In genomic region chr7:44281586-44281985, GRCm38 (mm10) we compare ENCODE assay signal across 32 mouse cellular contexts. TPM values are rescaled to one million over a fixed set of nuclear protein-coding genes. Genes with fewer than 3 reads are reported as not detected.
DNase-seq lines count a peak whose midpoint lies in the region; ATAC-seq and TF ChIP-seq lines count a peak whose summit lies in the region.
"Had no signal": no experiment of that assay in that cellular context is flagged by ENCODE, and none has a peak within 500 bp of the region (broad histone marks: within the 10 kb centered on the region; RNA-seq: fewer than 3 reads in every experiment).

No protein-coding gene starts in this region.

- DNase-seq in forebrain, postnatal 0 days = peak; percentile 32
- no peak for DNase-seq in midbrain, embryonic 11.5 days (ENCODE audit: low spot score, missing footprints)
- DNase-seq in brain, embryonic 14.5 days (ENCODE audit: low read depth) = peak; percentile 58
- peak; percentile 33 for DNase-seq in telencephalon, adult 2 months (ENCODE audit: low read depth, low spot score)
- no peak for DNase-seq in gastrocnemius, postnatal 25 days
- DNase-seq: adrenal gland, adult 8-10 months; cerebellum, adult 8-10 months; gastrocnemius, postnatal 14 days; heart, adult 18-20 months; heart, postnatal 10 days; kidney, adult 18-20 months; lung, postnatal 4 days had no signal

- H3K27ac ChIP-seq in forebrain, postnatal 0 days (ENCODE audit: low read depth, low read length) = peak overlapping the region; percentile 29; the same call in 1 of the 2 replicates
- H3K27ac ChIP-seq in forebrain, embryonic 13.5 days = no peak overlapping the region
- H3K27ac ChIP-seq in midbrain, embryonic 13.5 days = no peak overlapping the region
- H3K27ac ChIP-seq in midbrain, embryonic 11.5 days (ENCODE audit: low read depth, low read length) = no peak overlapping the region
- H3K27ac ChIP-seq: hindbrain, embryonic 10.5 days; kidney, postnatal 0 days; stomach, postnatal 0 days had no signal

- no peaks in the 10 kb centered on the region for H3K27me3 ChIP-seq in forebrain, postnatal 0 days (ENCODE audit: insufficient read depth, low read length)
- H3K27me3 ChIP-seq in forebrain, embryonic 13.5 days = no peaks in the 10 kb centered on the region
- no peaks in the 10 kb centered on the region for H3K27me3 ChIP-seq in midbrain, embryonic 13.5 days
- no peaks in the 10 kb centered on the region for H3K27me3 ChIP-seq in midbrain, embryonic 11.5 days (ENCODE audit: control insufficient read depth, insufficient read depth, low read length)
- H3K27me3 ChIP-seq: heart, embryonic 12.5 days had no signal

- H3K4me3 ChIP-seq in forebrain, postnatal 0 days (ENCODE audit: low read depth, low read length) = no peak overlapping the region
- no peak overlapping the region for H3K4me3 ChIP-seq in forebrain, embryonic 13.5 days
- no peak overlapping the region for H3K4me3 ChIP-seq in midbrain, embryonic 13.5 days (replicated peaks)
- H3K4me3 ChIP-seq in midbrain, embryonic 11.5 days (ENCODE audit: low read depth, low read length) = no peak overlapping the region
- H3K4me3 ChIP-seq: heart, embryonic 12.5 days; hindbrain, embryonic 10.5 days; myocyte had no signal

- no peaks in the 10 kb centered on the region for H3K4me1 ChIP-seq in forebrain, postnatal 0 days (ENCODE audit: insufficient read depth)
- peaks cover 7% of the 10 kb centered on the region; the same call in 1 of the 2 replicates for H3K4me1 ChIP-seq in forebrain, embryonic 13.5 days
- H3K4me1 ChIP-seq in midbrain, embryonic 13.5 days (replicated peaks) = no peaks in the 10 kb centered on the region
- no peaks in the 10 kb centered on the region for H3K4me1 ChIP-seq in midbrain, embryonic 11.5 days (ENCODE audit: control insufficient read depth, insufficient read depth, low read length)
- H3K4me1 ChIP-seq: heart, embryonic 12.5 days had no signal

- 69% methylated on average over 7 of the region's 7 CpGs for WGBS in forebrain, postnatal 0 days
- whole genome bisulfite sequencing in forebrain, embryonic 13.5 days = 65% methylated on average over 7 of the region's 7 CpGs
- 67% methylated on average over 7 of the region's 7 CpGs for WGBS in midbrain, embryonic 13.5 days
- WGBS in midbrain, embryonic 11.5 days = 84% methylated on average over 7 of the region's 7 CpGs

- H3K9ac ChIP-seq in forebrain, postnatal 0 days = no peak overlapping the region
- no peak overlapping the region; the same call in 1 of the 2 replicates for H3K9ac ChIP-seq in forebrain, embryonic 13.5 days
- peak overlapping the region; percentile 20; the same call in 1 of the 2 replicates for H3K9ac ChIP-seq in midbrain, embryonic 13.5 days (replicated peaks)
- no peak overlapping the region for H3K9ac ChIP-seq in midbrain, embryonic 11.5 days (ENCODE audit: low read length)
- H3K9ac ChIP-seq: heart, embryonic 12.5 days had no signal

- no peak overlapping the region for H3K4me2 ChIP-seq in forebrain, postnatal 0 days (ENCODE audit: low read depth)
- H3K4me2 ChIP-seq in forebrain, embryonic 13.5 days = no peak overlapping the region
- H3K4me2 ChIP-seq in midbrain, embryonic 13.5 days (replicated peaks) = no peak overlapping the region
- H3K4me2 ChIP-seq in midbrain, embryonic 11.5 days = no peak overlapping the region
- H3K4me2 ChIP-seq: heart, embryonic 12.5 days had no signal

- no peak for TF ChIP-seq POLR2A in brain, embryonic 14.5 days (IDR thresholded peaks at IDR 0.05; ENCODE audit: borderline replicate concordance, extremely low read depth, insufficient read depth, insufficient read length, poor library complexity, severe bottlenecking)

- H3K36me3 ChIP-seq in forebrain, postnatal 0 days (ENCODE audit: insufficient read depth) = no peaks in the 10 kb centered on the region
- no peaks in the 10 kb centered on the region for H3K36me3 ChIP-seq in forebrain, embryonic 13.5 days (ENCODE audit: poor library complexity, severe bottlenecking)
- no peaks in the 10 kb centered on the region for H3K36me3 ChIP-seq in midbrain, embryonic 13.5 days
- no peaks in the 10 kb centered on the region for H3K36me3 ChIP-seq in midbrain, embryonic 11.5 days (ENCODE audit: control insufficient read depth, insufficient read depth, low read length)
- H3K36me3 ChIP-seq: heart, embryonic 12.5 days; hindbrain, embryonic 10.5 days had no signal

- no peak for TF ChIP-seq CTCF in forebrain, postnatal 0 days (IDR thresholded peaks at IDR 0.05; ENCODE audit: low read depth)
- TF ChIP-seq CTCF in brain, embryonic 14.5 days (IDR thresholded peaks at IDR 0.05; ENCODE audit: borderline replicate concordance, extremely low read depth, insufficient read depth, insufficient read length) = no peak

- no peaks in the 10 kb centered on the region for H3K9me3 ChIP-seq in forebrain, postnatal 0 days (ENCODE audit: low read length)
- no peaks in the 10 kb centered on the region for H3K9me3 ChIP-seq in forebrain, embryonic 13.5 days (replicated peaks)
- H3K9me3 ChIP-seq in midbrain, embryonic 13.5 days = peaks cover 1% of the 10 kb centered on the region; the same call in 1 of the 2 replicates
- H3K9me3 ChIP-seq in midbrain, embryonic 11.5 days (ENCODE audit: control insufficient read depth, low read length) = no peaks in the 10 kb centered on the region

- ATAC-seq in forebrain, postnatal 0 days = peak; percentile 79
- no peak for ATAC-seq in forebrain, embryonic 13.5 days
- ATAC-seq in midbrain, embryonic 13.5 days = 0 out of 2 replicates have a peak, but pooled peaks have one; percentile 48
- no peak for ATAC-seq in midbrain, embryonic 11.5 days (ENCODE audit: low FRiP score)
- ATAC-seq: inflammation-experienced regulatory T-cells, adult 6 months; Patski had no signal

RNA-seq across cellular contexts. Expression of gene Gm15517, which starts 20.3 kb away (rescaled TPM):
- not detected in 2 replicates for total RNA-seq in forebrain, postnatal 0 days (2014; rRNA removed)
- polyA plus RNA-seq in forebrain, postnatal 0 days (2015; fragmentation: Nextera tagmentation; extraction: Ambion mirVana) = not detected in 2 replicates
- polyA plus RNA-seq in forebrain, embryonic 13.5 days (2015; fragmentation: Nextera tagmentation; extraction: Ambion mirVana) = not detected in 2 replicates
- not detected in 2 replicates for polyA plus RNA-seq in midbrain, embryonic 13.5 days (2015; fragmentation: Nextera tagmentation; extraction: Ambion mirVana)
- polyA plus RNA-seq in midbrain, embryonic 11.5 days (2014; fragmentation: Nextera tagmentation; extraction: Ambion mirVana) = not detected in 2 replicates
- polyA plus RNA-seq in brain, embryonic 14.5 days (2012; rRNA removed) = 1.0 and 1.2 TPM in 2 replicates
- not detected for total RNA-seq in gastrocnemius, postnatal 25 days (2021)
- total RNA-seq: adrenal gland, adult 8-10 months; gastrocnemius, postnatal 14 days; heart, adult 18-20 months; heart, postnatal 10 days; layer of hippocampus, postnatal 14 days; liver, adult 2 months; megakaryocyte-erythroid progenitor cell, adult 5-6 weeks had no signal
- polyA plus RNA-seq: embryonic facial prominence, embryonic 14.5 days; heart, embryonic 12.5 days; hindbrain, embryonic 10.5 days; inflammation-experienced regulatory T-cells, adult 6 months; kidney, postnatal 0 days; large intestine, adult 2 months; limb, embryonic 11.5 days; liver, adult 2 months; liver, embryonic 16.5 days; lung, embryonic 16.5 days; myocyte; neural tube, embryonic 14.5 days; Patski; stomach, postnatal 0 days; thymus, postnatal 0 days had no signal

RNA-seq across cellular contexts. Expression of gene Acp4, which starts 24.4 kb away (rescaled TPM):
- not detected in 2 replicates for total RNA-seq in forebrain, postnatal 0 days (2014; rRNA removed)
- polyA plus RNA-seq in forebrain, postnatal 0 days (2015; fragmentation: Nextera tagmentation; extraction: Ambion mirVana) = 0.12 TPM in 1 of 2 replicates, not detected in the other
- 0.14 and 0.21 TPM in 2 replicates for polyA plus RNA-seq in forebrain, embryonic 13.5 days (2015; fragmentation: Nextera tagmentation; extraction: Ambion mirVana)
- polyA plus RNA-seq in midbrain, embryonic 13.5 days (2015; fragmentation: Nextera tagmentation; extraction: Ambion mirVana) = 0.09 TPM in 1 of 2 replicates, not detected in the other
- polyA plus RNA-seq in midbrain, embryonic 11.5 days (2014; fragmentation: Nextera tagmentation; extraction: Ambion mirVana) = not detected in 2 replicates
- polyA plus RNA-seq in brain, embryonic 14.5 days (2012; rRNA removed) = not detected in 2 replicates
- total RNA-seq in gastrocnemius, postnatal 25 days (2021) = not detected
- total RNA-seq: adrenal gland, adult 8-10 months; gastrocnemius, postnatal 14 days; heart, adult 18-20 months; heart, postnatal 10 days; layer of hippocampus, postnatal 14 days; liver, adult 2 months; megakaryocyte-erythroid progenitor cell, adult 5-6 weeks had no signal
- polyA plus RNA-seq: heart, embryonic 12.5 days; inflammation-experienced regulatory T-cells, adult 6 months; kidney, postnatal 0 days; large intestine, adult 2 months; liver, adult 2 months; liver, embryonic 16.5 days; lung, embryonic 16.5 days; neural tube, embryonic 14.5 days; Patski; stomach, postnatal 0 days; urinary bladder, adult 2 months had no signal

RNA-seq across cellular contexts. Expression of gene Clec11a, which starts 25.1 kb away (rescaled TPM):
- 3.8 and 4.7 TPM in 2 replicates for total RNA-seq in forebrain, postnatal 0 days (2014; rRNA removed)
- polyA plus RNA-seq in forebrain, postnatal 0 days (2015; fragmentation: Nextera tagmentation; extraction: Ambion mirVana) = 3.7 and 4.3 TPM in 2 replicates
- 3.0 and 3.4 TPM in 2 replicates for polyA plus RNA-seq in forebrain, embryonic 13.5 days (2015; fragmentation: Nextera tagmentation; extraction: Ambion mirVana)
- 3.7 and 4.0 TPM in 2 replicates for polyA plus RNA-seq in midbrain, embryonic 13.5 days (2015; fragmentation: Nextera tagmentation; extraction: Ambion mirVana)
- 2.2 and 3.4 TPM in 2 replicates for polyA plus RNA-seq in midbrain, embryonic 11.5 days (2014; fragmentation: Nextera tagmentation; extraction: Ambion mirVana)
- 3.2 and 3.6 TPM in 2 replicates for polyA plus RNA-seq in brain, embryonic 14.5 days (2012; rRNA removed)
- total RNA-seq in gastrocnemius, postnatal 25 days (2021) = 1 to 10 TPM; 1.9 to 2.6 TPM

RNA-seq across cellular contexts. Expression of gene Shank1, which starts 28.5 kb away (rescaled TPM):
- total RNA-seq in forebrain, postnatal 0 days (2014; rRNA removed) = 31.1 and 34.2 TPM in 2 replicates
- polyA plus RNA-seq in forebrain, postnatal 0 days (2015; fragmentation: Nextera tagmentation; extraction: Ambion mirVana) = 15.4 and 29.7 TPM in 2 replicates
- 13.2 and 15.1 TPM in 2 replicates for polyA plus RNA-seq in forebrain, embryonic 13.5 days (2015; fragmentation: Nextera tagmentation; extraction: Ambion mirVana)
- polyA plus RNA-seq in midbrain, embryonic 13.5 days (2015; fragmentation: Nextera tagmentation; extraction: Ambion mirVana) = 26.0 and 26.4 TPM in 2 replicates
- polyA plus RNA-seq in midbrain, embryonic 11.5 days (2014; fragmentation: Nextera tagmentation; extraction: Ambion mirVana) = 3.4 TPM in 2 replicates
- 17.2 and 63.1 TPM in 2 replicates for polyA plus RNA-seq in brain, embryonic 14.5 days (2012; rRNA removed)
- under 1 TPM; 0.49 to 0.54 TPM for total RNA-seq in gastrocnemius, postnatal 25 days (2021)
- total RNA-seq: liver, adult 2 months had no signal

RNA-seq across cellular contexts. Expression of gene 2410002F23Rik, which starts 35.1 kb away (rescaled TPM):
- 250 and 333 TPM in 2 replicates for total RNA-seq in forebrain, postnatal 0 days (2014; rRNA removed)
- polyA plus RNA-seq in forebrain, postnatal 0 days (2015; fragmentation: Nextera tagmentation; extraction: Ambion mirVana) = 312 and 332 TPM in 2 replicates
- 172 and 212 TPM in 2 replicates for polyA plus RNA-seq in forebrain, embryonic 13.5 days (2015; fragmentation: Nextera tagmentation; extraction: Ambion mirVana)
- polyA plus RNA-seq in midbrain, embryonic 13.5 days (2015; fragmentation: Nextera tagmentation; extraction: Ambion mirVana) = 205 and 217 TPM in 2 replicates
- polyA plus RNA-seq in midbrain, embryonic 11.5 days (2014; fragmentation: Nextera tagmentation; extraction: Ambion mirVana) = 104 and 117 TPM in 2 replicates
- polyA plus RNA-seq in brain, embryonic 14.5 days (2012; rRNA removed) = 270 and 344 TPM in 2 replicates
- total RNA-seq in gastrocnemius, postnatal 25 days (2021) = 1 to 10 TPM; 6.1 to 8.0 TPM

Comparison
In these comparisons a context has a peak if more than half of its experiments do, and no peak if none do; other contexts are left out.
1. ATAC-seq: peak in forebrain, postnatal 0 days (single experiment) and midbrain, embryonic 13.5 days (single experiment); none in forebrain, embryonic 13.5 days (single experiment) and midbrain, embryonic 11.5 days (single experiment).
2. DNase-seq: peak in forebrain, postnatal 0 days (single experiment), brain, embryonic 14.5 days (single experiment) and telencephalon, adult 2 months (single experiment); none in midbrain, embryonic 11.5 days (single experiment) and gastrocnemius, postnatal 25 days (single experiment).